Mouse (Mus musculus): Measurements from ENCODE around the gene Rhbdf1. TPM values are rescaled to one million over a fixed set of nuclear protein-coding genes. Genes with fewer than 3 reads are reported as not detected.

The Rhbdf1 gene
- total and polyA plus RNA-seq, 2 experiments: 3.1 to 18.0 TPM

DNA sequence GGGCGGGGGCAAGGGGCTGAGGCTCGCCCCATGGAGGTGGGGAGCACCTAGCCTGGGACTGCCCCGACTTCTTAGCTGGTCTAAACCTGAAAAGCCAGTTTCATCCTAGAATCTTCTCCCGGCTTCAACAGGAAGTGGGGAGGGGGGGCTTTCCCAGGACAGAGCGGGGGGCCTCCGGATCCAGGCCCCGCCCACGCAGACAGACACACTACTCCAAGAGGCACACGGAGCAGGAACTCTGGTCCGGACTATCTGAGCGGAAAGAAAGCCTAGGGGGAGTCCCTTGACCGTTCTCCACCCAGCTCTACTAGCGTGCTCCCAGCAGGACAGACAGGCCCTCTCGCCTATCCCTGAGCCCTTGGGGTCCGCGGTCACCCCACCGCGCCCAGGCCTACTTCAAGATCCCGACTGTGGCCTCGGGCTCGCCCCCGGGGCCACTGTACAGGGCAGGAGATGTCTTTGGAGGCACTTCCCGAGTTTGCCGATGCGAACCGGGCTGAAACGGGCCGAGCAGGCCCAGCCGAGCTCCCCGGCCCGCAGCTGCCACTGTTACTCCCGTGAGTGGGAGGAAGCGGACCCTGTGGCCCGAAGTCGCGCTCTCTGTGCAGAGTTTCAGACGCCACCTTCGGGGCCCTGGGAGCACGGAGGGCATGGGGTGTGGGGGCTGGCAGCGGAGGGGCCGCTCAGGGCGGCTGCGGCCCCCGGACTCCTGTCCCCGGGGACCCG lies 712 bp downstream of the Rhbdf1 start:
- H3K27me3 ChIP-seq (ENCODE audit: control insufficient read depth, insufficient read depth, low read length): no peaks in the 10 kb centered on the region
- H3K27ac ChIP-seq (replicated peaks; ENCODE audit: insufficient read depth, low read depth, low read length): peak overlapping the region; percentile 12; the same call in 1 of the 2 replicates
- H3K4me1 ChIP-seq (ENCODE audit: control insufficient read depth, insufficient read depth, low read length): peaks cover 17% of the 10 kb centered on the region
- peak; percentile 38 for DNase-seq (ENCODE audit: extremely low read depth, low read depth, low spot score)
- TF ChIP-seq CTCF (IDR thresholded peaks at IDR 0.05; ENCODE audit: low read depth, low read length) (no peak), POLR2A (IDR thresholded peaks at IDR 0.05; ENCODE audit: extremely low read depth, insufficient read depth, low read length) (0 out of 2 replicates have a peak, but pooled peaks have one; percentile 25)
- WGBS: 2% methylated on average over 43 of the region's 46 CpGs
- H3K36me3 ChIP-seq (ENCODE audit: control insufficient read depth, insufficient read depth, low read length): no peaks in the 10 kb centered on the region
- H3K9ac ChIP-seq (ENCODE audit: low read depth, low read length): peak overlapping the region; percentile 69
- H3K4me3 ChIP-seq (ENCODE audit: insufficient read depth, low read depth, low read length): peak overlapping the region; percentile 65
- no peaks in the 10 kb centered on the region for H3K79me2 ChIP-seq (ENCODE audit: control insufficient read depth, insufficient read depth, low read length)

DNA sequence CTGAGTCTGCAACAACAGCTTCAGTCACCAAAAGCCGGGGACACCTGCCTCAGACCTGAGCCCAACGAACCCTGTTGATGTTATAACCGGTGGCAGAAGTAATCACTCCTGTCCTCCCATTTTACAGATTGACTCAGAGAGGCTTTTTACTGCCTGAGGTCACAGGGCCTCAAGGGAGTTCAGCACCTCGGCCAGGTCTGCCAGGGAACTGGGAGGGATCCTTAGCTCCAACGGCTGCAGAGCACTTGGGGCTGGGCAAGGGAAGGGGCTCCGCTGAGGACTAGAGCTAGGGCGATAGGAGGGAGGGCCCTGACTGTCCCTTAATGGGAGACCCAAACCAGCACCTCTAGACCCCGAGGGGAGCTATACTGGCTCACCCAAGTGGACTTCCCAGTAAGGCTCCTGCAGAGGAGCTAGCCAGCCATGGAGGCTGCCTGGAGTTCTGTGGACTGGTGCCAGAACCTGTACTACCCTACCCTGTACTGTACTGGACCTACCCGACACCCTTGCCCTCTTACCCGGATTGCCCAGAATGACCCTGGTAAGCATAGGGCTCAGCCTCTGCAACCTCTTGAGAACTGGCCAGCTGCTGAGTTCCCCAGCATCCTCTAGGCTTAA lies 1.4 kb downstream of the Rhbdf1 start:
- Histone ChIP-seq H3K4me1 (ENCODE audit: control insufficient read depth, insufficient read depth, low read length) (peaks cover 13% of the 10 kb centered on the region), H3K27me3 (ENCODE audit: control insufficient read depth, insufficient read depth, low read length) (no peaks in the 10 kb centered on the region), H3K79me2 (ENCODE audit: control insufficient read depth, insufficient read depth, low read length) (no peaks in the 10 kb centered on the region; the same call in 1 of the 2 replicates), H3K27ac (replicated peaks; ENCODE audit: insufficient read depth, low read depth, low read length) (no peak overlapping the region), H3K9ac (ENCODE audit: low read depth, low read length) (peak overlapping the region; percentile 69), H3K4me3 (ENCODE audit: insufficient read depth, low read depth, low read length) (peak overlapping the region; percentile 65), H3K36me3 (ENCODE audit: control insufficient read depth, insufficient read depth, low read length) (no peaks in the 10 kb centered on the region)
- DNase-seq (ENCODE audit: extremely low read depth, low read depth, low spot score): peak; percentile 60
- WGBS: 63% methylated on average over 10 of the region's 10 CpGs
- TF ChIP-seq CTCF (IDR thresholded peaks at IDR 0.05; ENCODE audit: low read depth, low read length) (no peak), POLR2A (IDR thresholded peaks at IDR 0.05; ENCODE audit: extremely low read depth, insufficient read depth, low read length) (no peak)

DNA sequence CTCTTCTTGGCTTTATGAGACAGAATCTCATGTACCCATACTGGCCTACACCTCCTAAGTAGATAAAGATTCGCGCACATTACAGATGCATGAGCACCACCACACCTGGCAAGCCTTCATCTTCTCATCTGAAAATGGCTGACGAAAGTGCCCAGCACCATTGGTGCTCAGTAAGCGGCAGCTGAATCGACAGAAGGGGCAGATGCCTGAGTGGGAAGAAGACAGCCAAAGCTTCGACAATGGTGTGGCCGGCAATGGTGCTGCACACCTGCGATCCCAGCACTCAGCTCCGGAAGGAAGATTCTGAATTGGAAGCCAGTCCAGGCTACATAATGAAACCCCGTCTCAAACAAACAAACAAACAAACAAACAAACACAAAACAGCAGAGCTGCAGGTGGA lies 2.8 kb downstream of the Rhbdf1 start:
- Histone ChIP-seq H3K79me2 (ENCODE audit: control insufficient read depth, insufficient read depth, low read length) (no peaks in the 10 kb centered on the region; the same call in 1 of the 2 replicates), H3K4me1 (ENCODE audit: control insufficient read depth, insufficient read depth, low read length) (peaks cover 5% of the 10 kb centered on the region; the same call in 1 of the 2 replicates), H3K27ac (replicated peaks; ENCODE audit: insufficient read depth, low read depth, low read length) (no peak overlapping the region), H3K36me3 (ENCODE audit: control insufficient read depth, insufficient read depth, low read length) (no peaks in the 10 kb centered on the region), H3K9ac (ENCODE audit: low read depth, low read length) (no peak overlapping the region), H3K4me3 (ENCODE audit: insufficient read depth, low read depth, low read length) (no peak overlapping the region), H3K27me3 (ENCODE audit: control insufficient read depth, insufficient read depth, low read length) (no peaks in the 10 kb centered on the region)
- 96% methylated on average over 10 of the region's 10 CpGs for WGBS
- no peak for DNase-seq (ENCODE audit: extremely low read depth, low read depth, low spot score)
- TF ChIP-seq CTCF (IDR thresholded peaks at IDR 0.05; ENCODE audit: low read depth, low read length): no peak
- no peak for TF ChIP-seq POLR2A (IDR thresholded peaks at IDR 0.05; ENCODE audit: extremely low read depth, insufficient read depth, low read length)

DNA sequence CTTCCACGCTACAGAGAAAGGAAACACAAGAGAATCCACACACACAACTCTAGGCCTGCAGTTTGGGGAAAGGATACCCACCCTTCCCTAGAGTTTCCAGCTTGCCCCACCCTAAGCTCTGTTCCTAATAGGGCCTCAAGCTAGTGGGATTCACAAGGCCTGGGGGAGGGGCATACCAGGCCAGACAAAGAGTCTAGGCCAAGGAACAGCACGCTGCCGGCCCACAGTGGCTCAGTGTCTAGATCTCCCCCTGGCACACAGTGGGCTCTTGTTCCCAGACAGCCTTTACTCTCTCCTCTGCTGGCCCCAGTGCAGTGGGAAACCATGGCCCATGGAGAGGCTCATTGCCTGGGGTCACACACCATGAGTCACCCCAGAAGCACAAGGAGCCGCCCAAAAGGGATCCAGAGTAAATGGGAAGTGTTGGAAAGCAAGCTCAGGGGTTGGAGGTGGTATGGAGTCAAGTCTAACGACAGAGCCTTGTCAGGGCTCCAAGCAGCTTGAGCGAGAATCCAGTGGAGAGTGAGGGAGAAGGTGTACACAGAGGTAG lies 3.5 kb downstream of the Rhbdf1 start:
- 78% methylated on average over 6 of the region's 6 CpGs for WGBS
- H3K27me3 ChIP-seq (ENCODE audit: control insufficient read depth, insufficient read depth, low read length): no peaks in the 10 kb centered on the region
- H3K9ac ChIP-seq (ENCODE audit: low read depth, low read length): no peak overlapping the region

DNA sequence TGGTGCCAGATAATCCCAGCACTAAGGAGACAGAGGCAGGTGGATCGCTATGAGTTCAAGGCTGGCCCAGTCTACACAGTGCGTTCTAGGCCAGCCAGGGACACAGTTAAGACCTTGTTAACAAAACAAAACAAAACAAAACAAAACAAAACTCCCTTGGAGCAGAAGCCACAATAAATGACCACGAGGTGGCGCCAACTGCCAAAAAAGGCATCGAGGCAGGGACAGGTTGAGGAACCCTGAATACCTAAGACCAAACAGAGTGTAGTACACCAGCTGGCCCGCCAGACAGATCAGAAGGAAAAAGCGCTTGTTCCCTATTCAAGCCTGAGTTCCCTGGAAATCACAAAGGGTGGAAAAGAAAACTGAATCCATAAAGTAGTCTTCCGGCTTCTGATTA lies 5.2 kb downstream of the Rhbdf1 start:
- 29% methylated on average over 8 of the region's 8 CpGs for WGBS
- Histone ChIP-seq H3K27ac (replicated peaks; ENCODE audit: insufficient read depth, low read depth, low read length) (no peak overlapping the region), H3K27me3 (ENCODE audit: control insufficient read depth, insufficient read depth, low read length) (no peaks in the 10 kb centered on the region), H3K9ac (ENCODE audit: low read depth, low read length) (no peak overlapping the region), H3K4me3 (ENCODE audit: insufficient read depth, low read depth, low read length) (no peak overlapping the region), H3K36me3 (ENCODE audit: control insufficient read depth, insufficient read depth, low read length) (no peaks in the 10 kb centered on the region), H3K4me1 (ENCODE audit: control insufficient read depth, insufficient read depth, low read length) (0 out of 2 replicates have a peak, but pooled peaks cover 2% of the 10 kb centered on the region), H3K79me2 (ENCODE audit: control insufficient read depth, insufficient read depth, low read length) (no peaks in the 10 kb centered on the region; the same call in 1 of the 2 replicates)
- DNase-seq (ENCODE audit: extremely low read depth, low read depth, low spot score): peak; percentile 59
- TF ChIP-seq CTCF (IDR thresholded peaks at IDR 0.05; ENCODE audit: low read depth, low read length) (peak; percentile 73), POLR2A (IDR thresholded peaks at IDR 0.05; ENCODE audit: extremely low read depth, insufficient read depth, low read length) (no peak)

More for the DNA sequence above, 3.5 kb downstream of the Rhbdf1 start:
- H3K4me1 ChIP-seq (ENCODE audit: control insufficient read depth, insufficient read depth, low read length): peaks cover 5% of the 10 kb centered on the region; the same call in 1 of the 2 replicates
- no peak overlapping the region for H3K4me3 ChIP-seq (ENCODE audit: insufficient read depth, low read depth, low read length)
- no peak for DNase-seq (ENCODE audit: extremely low read depth, low read depth, low spot score)
- no peaks in the 10 kb centered on the region for H3K36me3 ChIP-seq (ENCODE audit: control insufficient read depth, insufficient read depth, low read length)
- no peak for TF ChIP-seq POLR2A (IDR thresholded peaks at IDR 0.05; ENCODE audit: extremely low read depth, insufficient read depth, low read length)
- H3K27ac ChIP-seq (replicated peaks; ENCODE audit: insufficient read depth, low read depth, low read length): no peak overlapping the region
- H3K79me2 ChIP-seq (ENCODE audit: control insufficient read depth, insufficient read depth, low read length): no peaks in the 10 kb centered on the region; the same call in 1 of the 2 replicates

Measured in liver, adult 2 months (tissue).